Mouse (Mus musculus): ENCODE measurements around the gene Olfr632.
"Not testable (repeated sequence)": the region's sequence is repeated elsewhere in the genome, so short reads cannot be mapped to it uniquely, and the experiment has no call there.

Gene Olfr632

GRCm38 (mm10) chr7:103934264-103934663 lies at the start of gene Olfr632:
Gene Olfr632, plus strand, starts transcription at chr7:103934347.
- no peak for DNase-seq (ENCODE audit: low spot score in 2 of 2)

DNA sequence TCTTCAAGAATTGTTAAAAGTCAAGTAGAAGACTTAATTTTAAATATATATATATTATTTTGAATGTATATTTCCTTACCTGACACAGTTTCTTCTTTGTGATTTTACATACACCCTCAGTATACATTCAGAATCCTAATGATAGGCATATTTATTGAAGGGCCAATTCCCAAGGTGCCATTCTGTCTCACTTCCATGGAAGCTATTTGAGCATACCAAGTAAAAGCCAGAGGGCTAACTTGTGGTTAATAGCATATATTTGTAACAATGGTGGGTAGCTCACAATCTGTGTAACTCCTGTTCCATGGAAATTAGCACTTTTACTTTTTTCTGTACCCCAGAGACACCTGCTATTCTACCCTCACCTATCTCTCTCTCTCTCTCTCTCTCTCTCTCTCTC lies 48.0 kb upstream of the Olfr632 start, which contains the start of gene Olfr66:
Gene Olfr66 (minus strand): TSS at position 101 of the 400 bp plus-strand sequence.
- no peak for DNase-seq (ENCODE audit: low spot score in 2 of 2)

GRCm38 (mm10) chr7:103894385-103894784 lies 39.8 kb upstream of the Olfr632 start, which contains the start of gene Olfr64:
Gene Olfr64, minus strand, starts transcription at chr7:103894485.
- DNase-seq (ENCODE audit: low spot score in 2 of 2): no peak

- no peak for DNase-seq (ENCODE audit: low spot score in 2 of 2)
These were observed 31.0 kb upstream of the Olfr632 start, which contains the start of gene Olfr65 for GRCm38 (mm10) chr7:103903187-103903586. Gene Olfr65, plus strand, starts transcription at chr7:103903487.

DNA sequence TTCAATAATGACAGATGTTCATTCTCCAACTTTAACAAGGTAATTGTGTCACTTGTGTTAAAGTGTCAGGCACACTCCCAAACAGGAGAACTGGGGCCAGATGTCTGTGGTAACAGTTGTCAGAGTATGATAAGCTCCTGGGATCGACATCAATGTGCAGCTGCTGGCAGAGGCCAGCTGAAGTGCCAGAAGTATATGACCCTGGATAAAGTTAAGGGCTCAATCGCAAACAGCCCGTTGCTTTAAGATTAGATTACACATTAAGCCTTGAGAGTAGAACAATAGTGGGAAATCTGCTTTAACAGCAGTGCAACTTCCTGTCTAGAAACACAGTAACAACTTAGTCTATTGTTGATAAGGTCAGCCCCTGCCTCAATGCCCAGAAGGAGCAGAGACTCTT lies 24.1 kb upstream of the Olfr632 start:
- no peak for DNase-seq (ENCODE audit: low spot score in 2 of 2)

GRCm38 (mm10) chr7:103912969-103913511 lies 21.1 kb upstream of the Olfr632 start:
- DNase-seq (ENCODE audit: low spot score in 2 of 2): no peak

DNA sequence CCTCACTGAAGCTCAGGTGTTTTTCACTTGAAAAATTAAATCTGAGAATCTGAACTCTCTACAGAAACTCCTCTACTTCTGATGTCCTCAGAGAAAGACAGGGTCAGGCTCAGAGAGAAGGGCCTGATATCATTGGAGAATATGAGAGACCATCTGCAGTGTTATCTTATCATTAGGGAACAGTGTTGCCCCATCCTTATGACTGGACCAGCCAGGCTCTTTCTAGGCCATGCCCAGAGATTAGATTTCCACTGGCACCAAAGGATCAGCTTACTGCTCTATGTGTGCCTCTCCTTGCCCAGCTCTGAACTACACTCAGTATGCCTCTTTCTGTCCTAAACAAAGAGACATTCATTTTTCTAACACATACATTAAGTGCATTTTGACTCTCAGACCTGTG lies 18.8 kb upstream of the Olfr632 start:
- DNase-seq (ENCODE audit: low spot score in 2 of 2): no peak

DNA sequence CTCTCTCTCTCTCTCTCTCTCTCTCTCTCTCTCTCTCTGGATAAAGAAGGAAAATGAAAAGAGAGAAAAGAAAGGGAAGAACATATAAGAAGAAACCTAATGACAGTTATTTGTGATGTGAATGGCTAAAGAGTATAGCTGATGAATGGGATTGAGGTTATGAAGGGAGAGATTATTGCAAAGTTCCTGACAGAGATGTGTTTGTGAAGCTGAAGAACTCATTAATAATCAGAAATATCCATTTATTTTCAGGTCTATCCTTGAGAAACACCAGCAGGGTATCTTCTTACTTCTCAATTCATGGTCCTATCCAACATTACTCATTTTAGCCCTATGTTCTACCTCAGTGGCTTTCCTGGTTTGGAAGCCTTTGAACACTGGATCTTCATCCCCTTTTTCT lies 5.6 kb upstream of the Olfr632 start, which contains the start of gene Olfr631:
Gene Olfr631 (plus strand): TSS at position 301 of the 400 bp plus-strand sequence.
- no peak for DNase-seq (ENCODE audit: low spot score in 2 of 2)

GRCm38 (mm10) chr7:103942730-103943129 lies 8.6 kb downstream of the Olfr632 start:
- peak; percentile 2 to 23 for DNase-seq (ENCODE audit: low spot score in 2 of 2)

- DNase-seq (ENCODE audit: low spot score in 2 of 2): no peak
These were observed 10.0 kb downstream of the Olfr632 start, which contains the start of gene Olfr633 for GRCm38 (mm10) chr7:103944137-103944536. Gene Olfr633, plus strand, starts transcription at chr7:103944437.

GRCm38 (mm10) chr7:103966873-103967272 lies 32.7 kb downstream of the Olfr632 start:
- DNase-seq (ENCODE audit: low spot score in 2 of 2): not testable (repeated sequence)

DNA sequence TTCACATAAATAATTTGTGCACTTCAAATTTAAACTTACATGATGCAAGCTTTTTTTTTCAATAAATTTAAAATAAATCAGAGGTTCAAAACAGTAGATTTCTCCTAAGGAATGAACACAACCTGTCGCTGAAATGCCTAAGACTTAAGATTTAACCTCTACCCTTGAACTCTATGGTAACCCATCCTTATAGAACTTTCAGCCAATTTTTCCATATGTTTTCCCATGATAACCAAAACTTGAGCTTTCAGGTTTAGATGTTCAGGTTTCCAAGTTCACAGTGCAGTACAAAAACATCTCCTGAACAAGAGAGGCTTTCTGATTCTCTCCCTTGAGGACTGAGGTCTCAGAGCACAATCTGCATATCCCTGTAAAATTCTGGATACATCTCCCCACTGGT lies 36.7 kb downstream of the Olfr632 start, which contains the start of gene Olfr635:
Gene Olfr635 (plus strand): TSS at position 301 of the 400 bp plus-strand sequence.
- no peak for DNase-seq (ENCODE audit: low spot score in 2 of 2)

GRCm38 (mm10) chr7:103971782-103972181 lies 37.6 kb downstream of the Olfr632 start:
- no peak for DNase-seq (ENCODE audit: low spot score in 2 of 2)
